Mouse (Mus musculus): ENCODE measurements at regions not wholly inside any gene's neighbourhood (a gene's known extent, or its start where the extent isn't known, plus 50 kb on each side); places are given as distances from the start of the nearest gene placed in this dataset.
A peak's percentile ranks its signal among the peaks of the same experiment; 100 is the strongest.

DNA sequence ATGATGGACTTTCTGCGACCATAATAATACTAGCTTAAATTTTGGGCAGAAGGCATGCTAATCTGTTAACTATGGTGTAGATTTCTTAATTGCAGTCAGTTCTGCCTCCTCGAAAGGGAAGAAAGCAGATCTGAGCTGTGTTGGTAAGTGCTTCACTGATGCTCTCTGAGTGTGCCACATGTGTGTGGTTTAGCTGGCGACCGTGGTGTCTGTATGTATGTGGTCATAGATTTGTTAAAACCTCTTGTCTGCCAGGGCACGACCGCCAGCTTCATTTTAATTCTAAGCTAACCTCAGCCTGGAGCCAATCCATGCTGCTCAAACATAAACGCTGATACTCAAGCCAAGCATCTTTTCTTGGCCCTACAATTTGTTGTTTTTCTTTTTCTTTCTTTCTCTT, 330.5 kb upstream of the Jag1 start:
- DNase-seq (ENCODE audit: low read depth, low spot score), result no peak

- DNase-seq (ENCODE audit: low read depth, low spot score), result no peak
These were observed 321.3 kb upstream of the Jag1 start for GRCm38 (mm10) chr2:137437741-137438140.

GRCm38 (mm10) chr2:137436161-137436560, 319.7 kb upstream of the Jag1 start:
- DNase-seq (ENCODE audit: low read depth, low spot score), result no peak

GRCm38 (mm10) chr2:137422656-137423055, 306.2 kb upstream of the Jag1 start:
- DNase-seq (ENCODE audit: low read depth, low spot score), result no peak

DNA sequence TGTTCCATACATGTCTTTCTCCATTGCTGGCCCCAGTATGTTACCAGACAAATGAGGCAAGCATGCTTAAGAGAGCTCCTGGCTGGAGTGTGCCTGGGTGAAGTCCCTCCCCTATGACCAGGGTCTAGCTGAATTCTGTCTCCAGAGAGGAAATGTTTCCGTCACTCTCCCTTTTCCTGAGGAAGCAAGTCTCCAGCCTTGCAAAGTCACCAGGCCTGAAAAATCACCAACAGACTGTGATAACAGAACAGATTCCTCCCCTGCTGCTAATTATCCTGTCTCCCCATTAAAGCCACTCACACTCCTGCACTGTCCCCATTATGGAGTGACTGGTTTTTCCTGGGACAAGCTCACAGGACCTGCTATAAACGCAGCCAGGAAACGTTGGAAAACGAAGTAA, 303.2 kb upstream of the Jag1 start:
- no peak for DNase-seq (ENCODE audit: low read depth, low spot score)

- no peak for DNase-seq (ENCODE audit: low read depth, low spot score)
These were observed 301.2 kb upstream of the Jag1 start for GRCm38 (mm10) chr2:137417691-137418090.

DNA sequence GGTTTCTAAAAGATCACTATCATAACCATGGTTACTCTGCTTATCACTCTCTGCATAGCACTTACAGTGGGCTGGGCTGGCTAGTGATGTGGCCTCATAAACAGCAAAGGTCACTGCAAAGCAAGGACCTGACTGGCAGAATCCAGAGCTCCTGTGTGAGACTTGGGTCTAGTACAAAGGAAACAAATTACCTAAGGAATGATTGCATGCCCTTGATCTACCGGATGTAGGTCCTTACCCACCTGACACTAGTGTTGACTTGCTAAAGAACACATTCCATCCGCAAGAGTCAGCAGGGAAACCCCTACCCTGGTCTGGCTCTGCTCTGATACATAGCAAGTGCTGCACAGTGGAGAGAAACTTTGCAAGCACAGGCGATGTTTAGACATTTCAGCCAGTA, 297.0 kb upstream of the Jag1 start:
- DNase-seq (ENCODE audit: low read depth, low spot score), result peak; percentile 2

DNA sequence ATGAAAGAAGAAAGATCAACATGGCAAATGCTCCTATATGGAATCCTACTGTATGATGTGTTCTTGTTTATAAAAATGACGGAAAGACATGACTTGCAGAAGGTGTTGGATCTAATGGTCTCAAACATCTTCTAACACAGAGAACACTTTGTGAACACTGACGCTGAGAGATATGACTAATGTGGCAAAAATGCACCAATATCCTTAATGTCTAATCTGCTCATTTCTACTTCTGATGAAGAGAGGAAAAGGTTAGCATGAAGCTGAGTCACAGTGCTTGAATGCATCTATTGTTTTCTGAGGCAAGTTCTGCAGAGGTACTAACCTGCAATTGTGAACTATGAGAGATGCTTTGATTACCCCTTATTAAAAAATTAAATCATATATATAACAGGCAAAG, 293.2 kb upstream of the Jag1 start:
- DNase-seq (ENCODE audit: low read depth, low spot score), result no peak

DNA sequence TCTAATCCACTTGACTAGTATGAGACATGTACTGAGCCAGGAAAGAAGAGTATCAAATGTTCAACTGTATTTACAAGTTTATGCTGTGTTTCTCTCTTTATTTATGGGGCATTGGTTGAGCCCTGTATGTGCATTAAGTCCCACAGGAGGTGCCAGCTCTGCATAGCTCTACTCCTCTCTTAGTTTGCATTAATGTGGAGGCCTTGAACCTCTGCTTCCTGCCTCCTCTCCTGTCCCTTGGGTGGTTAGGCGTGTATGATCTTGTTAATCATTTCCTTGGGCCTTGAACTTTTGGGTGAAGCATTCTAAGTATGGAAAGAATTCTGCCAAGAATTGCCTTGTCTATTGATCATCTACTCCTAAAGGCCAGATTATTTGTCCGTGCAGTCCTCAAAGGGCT, 291.9 kb upstream of the Jag1 start:
- no peak for DNase-seq (ENCODE audit: low read depth, low spot score)

DNA sequence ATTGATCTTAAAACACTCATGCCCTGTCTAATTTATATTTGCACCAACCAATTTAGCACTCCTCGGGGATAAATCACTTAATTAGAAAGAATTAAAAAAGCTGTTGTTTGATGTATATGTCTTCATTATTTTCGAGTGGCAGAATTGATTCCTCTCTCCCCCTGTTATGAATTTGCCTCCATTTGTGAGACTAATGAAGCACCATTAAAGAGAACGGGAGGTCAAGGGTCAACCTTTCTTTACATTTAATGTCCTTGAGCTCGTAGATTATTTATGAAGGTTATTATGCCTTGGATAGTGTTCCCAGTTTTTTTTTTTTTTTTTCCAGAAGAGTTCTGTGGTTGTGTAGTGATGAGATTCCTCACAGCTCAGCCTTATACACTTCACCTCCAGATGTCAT, 277.0 kb upstream of the Jag1 start:
- no peak for DNase-seq (ENCODE audit: low read depth, low spot score)

- no peak for DNase-seq (ENCODE audit: low read depth, low spot score)
These were observed 263.4 kb upstream of the Jag1 start for GRCm38 (mm10) chr2:137379816-137380215.

- no peak for DNase-seq (ENCODE audit: low read depth, low spot score)
These were observed 258.9 kb upstream of the Jag1 start for GRCm38 (mm10) chr2:137375346-137375745.

DNA sequence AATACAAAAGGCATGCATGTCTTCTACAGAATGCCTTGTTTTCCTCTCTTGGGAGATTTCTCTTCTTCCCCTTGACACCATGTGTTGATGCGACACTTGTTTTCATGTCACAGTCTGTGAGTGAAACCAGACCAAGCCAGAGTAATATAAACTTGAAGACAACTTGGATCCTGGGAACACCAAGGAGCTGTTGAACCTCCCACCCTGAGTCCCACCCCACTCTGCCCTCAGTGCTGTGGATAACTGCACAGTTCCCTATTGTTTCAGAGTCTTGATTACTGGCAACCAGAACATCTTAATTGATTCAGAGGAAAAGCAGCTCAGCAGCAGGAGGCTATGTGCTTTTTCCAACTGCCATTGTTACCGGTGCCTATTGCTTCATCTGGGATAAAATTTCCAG, 254.6 kb upstream of the Jag1 start:
- DNase-seq (ENCODE audit: low read depth, low spot score), result no peak

DNA sequence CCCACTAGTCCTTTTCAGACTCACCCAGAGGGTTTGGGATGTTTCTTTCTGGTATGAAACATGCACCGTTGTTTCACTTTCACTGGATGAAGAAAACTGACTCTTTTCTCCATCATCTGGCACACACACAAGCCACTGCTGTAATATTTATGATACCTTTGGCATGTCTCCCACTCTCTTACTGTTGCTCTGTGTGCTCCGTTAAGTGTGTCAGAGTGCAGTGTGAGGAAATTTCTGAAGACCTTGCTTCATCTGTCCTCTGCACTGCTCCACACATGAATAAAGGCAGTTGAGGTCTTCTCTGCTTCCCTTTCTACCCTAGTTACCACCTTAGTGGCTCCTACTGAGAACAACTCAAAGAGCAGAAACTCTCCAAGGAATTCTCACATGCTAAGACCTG, 246.6 kb upstream of the Jag1 start:
- DNase-seq (ENCODE audit: low read depth, low spot score), result no peak

DNA sequence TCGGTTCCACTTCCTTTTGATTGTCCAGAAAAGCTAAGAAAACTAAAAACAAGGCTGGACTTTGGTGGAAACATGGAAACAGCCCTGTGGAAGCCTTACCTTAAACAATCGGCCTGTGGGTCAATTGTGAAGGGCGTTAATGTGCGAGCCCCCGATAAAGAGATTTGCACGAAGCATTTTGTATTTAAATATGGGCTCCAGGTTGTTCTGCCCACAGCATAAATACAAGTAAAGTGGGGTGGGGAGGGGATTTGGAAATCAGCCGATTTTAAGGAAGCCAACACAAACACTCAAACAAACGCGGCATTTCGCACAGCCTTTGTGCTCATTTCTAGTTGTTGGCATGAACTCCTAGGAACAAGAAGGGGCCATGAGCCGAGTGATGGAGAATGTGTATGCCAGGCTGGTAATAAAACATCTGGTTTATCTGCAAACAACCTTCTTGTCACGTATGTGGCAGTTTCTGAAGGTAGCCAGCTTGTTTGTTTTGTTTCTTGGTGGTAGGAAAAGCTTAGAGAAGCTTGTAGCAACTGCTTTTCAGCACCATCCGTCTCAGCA, 240.8 kb upstream of the Jag1 start:
- DNase-seq (ENCODE audit: low read depth, low spot score), result no peak

DNA sequence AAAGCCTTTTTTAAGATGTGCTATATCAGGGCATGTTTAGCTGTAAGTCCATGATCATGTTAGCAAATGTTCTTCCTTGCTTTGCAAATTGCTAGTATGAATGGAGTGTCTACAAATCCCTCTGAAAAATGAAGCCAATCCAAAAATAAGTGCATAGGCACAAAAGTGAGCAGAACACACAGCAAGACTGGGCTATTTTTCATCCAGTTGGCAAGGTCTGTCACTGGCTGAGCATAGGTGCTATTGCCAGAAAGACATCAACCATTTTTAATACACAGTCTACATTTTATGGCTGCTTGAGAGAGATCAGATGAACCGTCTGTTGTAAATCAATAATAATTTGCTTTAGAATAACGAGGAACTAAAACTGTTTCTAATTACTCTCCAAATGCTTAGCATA, 227.3 kb upstream of the Jag1 start:
- no peak for DNase-seq (ENCODE audit: low read depth, low spot score)

DNA sequence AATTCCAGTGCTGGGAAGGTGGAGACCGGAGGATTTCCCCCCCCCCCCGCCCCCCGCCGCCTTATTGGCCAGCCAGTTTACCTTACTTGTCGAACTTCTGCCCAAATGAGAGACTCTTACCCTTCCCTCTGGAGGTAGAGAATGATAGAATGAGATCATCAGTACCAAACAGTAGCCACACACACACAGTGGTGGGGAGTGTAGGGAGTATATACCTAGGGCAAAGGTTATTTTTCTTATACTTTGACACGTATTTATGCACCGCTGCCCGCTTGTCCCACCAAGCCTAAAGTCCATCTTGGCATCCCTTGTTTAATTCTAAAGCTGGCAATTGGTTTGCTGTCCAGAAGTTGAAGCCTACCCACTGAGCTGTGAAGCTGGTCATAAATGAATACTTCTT, 213.6 kb upstream of the Jag1 start:
- no peak for DNase-seq (ENCODE audit: low read depth, low spot score)

DNA sequence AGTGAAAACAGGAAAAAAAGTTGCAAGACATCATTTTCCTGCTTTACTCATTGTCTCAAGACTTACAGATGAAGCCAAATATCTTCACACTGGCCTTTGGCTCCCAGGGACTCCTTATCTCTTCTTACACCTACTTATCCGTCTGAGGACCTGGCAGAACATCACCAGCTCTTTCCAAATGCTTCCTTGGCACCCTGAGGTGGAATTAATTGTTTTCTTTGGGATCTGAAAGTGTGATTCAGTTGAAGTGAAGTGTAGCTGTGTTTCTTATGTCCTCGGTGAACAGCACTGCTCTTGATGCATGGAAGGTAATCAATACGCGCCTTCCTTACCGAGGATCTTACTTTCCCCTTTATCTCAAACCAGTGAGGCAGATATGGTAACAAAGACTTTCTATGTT, 207.0 kb upstream of the Jag1 start:
- DNase-seq (ENCODE audit: low read depth, low spot score), result no peak

GRCm38 (mm10) chr2:137310511-137310910, 194.1 kb upstream of the Jag1 start:
- no peak for DNase-seq (ENCODE audit: low read depth, low spot score)

- no peak for DNase-seq (ENCODE audit: low read depth, low spot score)
These were observed 191.7 kb upstream of the Jag1 start for GRCm38 (mm10) chr2:137308116-137308515.

GRCm38 (mm10) chr2:137301474-137302267, 185.2 kb upstream of the Jag1 start:
- no peak for DNase-seq (ENCODE audit: low read depth, low spot score)

DNA sequence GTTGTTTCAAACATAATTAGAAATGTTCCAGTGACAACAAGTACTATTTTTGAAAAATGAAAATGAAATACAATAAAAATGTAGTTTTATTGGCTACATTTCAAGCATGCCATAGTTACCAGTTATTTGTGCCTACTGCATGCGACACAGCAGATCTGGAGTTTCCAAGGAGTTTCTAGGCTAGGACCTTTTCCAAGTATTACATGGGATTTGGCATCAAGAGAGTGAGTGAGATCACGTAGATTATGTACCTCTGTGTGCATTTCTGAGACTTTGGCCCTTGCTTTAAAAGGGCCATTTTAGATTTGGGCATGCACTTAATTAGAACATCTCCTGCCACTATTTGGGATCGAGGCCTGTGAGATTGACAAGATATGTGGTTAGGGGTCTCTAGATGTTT, 172.8 kb upstream of the Jag1 start:
- no peak for DNase-seq (ENCODE audit: low read depth, low spot score)

- no peak for DNase-seq (ENCODE audit: low read depth, low spot score)
These were observed 155.2 kb upstream of the Jag1 start for GRCm38 (mm10) chr2:137271575-137272180.

All from ES-CJ7 (cell line).